Mouse (Mus musculus) kidney, adult 2 months (tissue): ENCODE results near the gene Slc38a4.

Experiments used
- CTCF ChIP-seq: fragments of 200-500 bp; conservative IDR thresholded peaks from 2 replicates; pipeline ENCODE4 v1.5.1; 2011; ENCODE audit warnings: low read depth, mild to moderate bottlenecking, control low read depth, low read length, moderate library complexity, mixed read lengths; ENCODE audit not compliant: insufficient read depth, insufficient read length
- POLR2A ChIP-seq: fragments of 200-500 bp; IDR thresholded peaks from one replicate; pipeline ENCODE4 v1.6.1; 2011; ENCODE audit warnings: low read depth, low read length, control low read depth

DNA sequence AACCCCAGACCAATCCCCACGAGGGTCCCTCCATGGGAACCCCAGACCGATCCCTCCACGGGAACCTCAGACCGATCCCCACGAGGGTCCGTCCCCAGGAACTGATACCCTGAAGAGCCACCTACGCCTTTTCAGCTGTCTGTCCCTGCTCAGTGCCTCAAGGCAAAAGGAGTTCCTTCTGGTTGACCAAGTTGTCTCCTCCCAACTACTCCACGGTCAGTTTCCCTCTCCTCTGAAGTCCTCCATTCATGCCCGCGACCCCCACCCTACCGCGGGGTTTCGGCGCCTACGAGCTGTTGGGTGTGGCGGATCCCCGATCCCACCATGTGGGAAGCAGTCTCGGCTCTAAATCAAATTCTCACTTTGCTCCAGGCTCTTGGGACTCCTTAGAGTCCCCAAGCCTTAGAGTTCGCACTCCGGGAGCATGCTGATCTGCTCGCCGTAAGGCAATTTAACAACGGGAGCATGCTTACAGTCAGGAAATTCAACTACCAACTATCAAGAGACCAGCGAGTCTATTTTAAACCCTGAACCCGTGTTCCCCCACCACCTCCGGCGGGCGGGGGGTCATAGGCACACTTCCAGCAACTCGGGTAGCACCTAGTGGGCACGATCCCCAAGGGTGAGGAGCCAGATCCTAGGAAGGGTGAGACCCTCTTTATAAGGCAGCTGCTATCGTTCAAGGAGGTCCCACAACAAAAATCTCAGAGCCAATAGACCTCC lies 828 bp downstream of the Slc38a4 start:
- TF ChIP-seq CTCF (no peak), POLR2A (no peak)
